ENCODE assay signal across 8 mouse cellular contexts in genomic region chr1:39192997-39193861, GRCm38 (mm10). TPM values are rescaled to one million over a fixed set of nuclear protein-coding genes. Genes with fewer than 3 reads are reported as not detected.
DNase-seq lines count a peak whose midpoint lies in the region; ATAC-seq lines count a peak whose summit lies in the region.

Gene Npas2 (plus strand): TSS chr1:39193731.

- no peak within 1 kb of the TSS for H3K27ac ChIP-seq in kidney, embryonic 16.5 days (ENCODE audit: low read length)
- no peak within 1 kb of the TSS for H3K27ac ChIP-seq in brown adipose tissue, adult 24 weeks (replicated peaks; ENCODE audit: low read depth, low read length)
- H3K27ac ChIP-seq in heart, embryonic 11.5 days (ENCODE audit: low read depth, low read length), result no peak within 1 kb of the TSS
- peak within 1 kb of the TSS; percentile 61 for H3K27ac ChIP-seq in midbrain, embryonic 10.5 days (replicated peaks)

- H3K4me1 ChIP-seq in kidney, embryonic 16.5 days (ENCODE audit: insufficient read depth, low read length), result peaks cover 26% of the 10 kb centered on the region; the same call in 1 of the 2 replicates
- peaks cover 3% of the 10 kb centered on the region; the same call in 1 of the 2 replicates for H3K4me1 ChIP-seq in brown adipose tissue, adult 24 weeks (ENCODE audit: control insufficient read depth, insufficient read depth, insufficient read length, low read length)
- peaks cover 7% of the 10 kb centered on the region; the same call in 1 of the 2 replicates for H3K4me1 ChIP-seq in heart, embryonic 11.5 days (ENCODE audit: control insufficient read depth, insufficient read depth, low read length)
- H3K4me1 ChIP-seq in midbrain, embryonic 10.5 days, result peaks cover 25% of the 10 kb centered on the region

- no peaks in the 10 kb centered on the region for H3K9me3 ChIP-seq in kidney, embryonic 16.5 days (ENCODE audit: low read length)
- no peaks in the 10 kb centered on the region for H3K9me3 ChIP-seq in heart, embryonic 11.5 days (replicated peaks; ENCODE audit: control insufficient read depth, low read length)
- H3K9me3 ChIP-seq in midbrain, embryonic 10.5 days (replicated peaks), result no peaks in the 10 kb centered on the region

- DNase-seq in kidney, adult 11 months, result no peak
- DNase-seq in layer of hippocampus, postnatal 10 days (ENCODE audit: low spot score in 2 of 2), result peak in 1 of 2 experiments; percentile 27
- peak; percentile 50 for DNase-seq in midbrain, embryonic 10.5 days (ENCODE audit: low spot score)
- DNase-seq in testis, postnatal 10 days (ENCODE audit: low spot score), result peak; percentile 54
- DNase-seq in spleen, adult 18-20 months, result no peak

- peak; percentile 64 for ATAC-seq in kidney, embryonic 16.5 days (ENCODE audit: low FRiP score, low TSS enrichment)
- no peak for ATAC-seq in heart, embryonic 11.5 days (replicated peaks; ENCODE audit: insufficient number of reproducible peaks, low FRiP score, low TSS enrichment)

- H3K9ac ChIP-seq in kidney, embryonic 16.5 days (replicated peaks; ENCODE audit: low read length), result peak within 1 kb of the TSS; percentile 69
- peak within 1 kb of the TSS; percentile 68 for H3K9ac ChIP-seq in heart, embryonic 11.5 days (ENCODE audit: low read depth, low read length)

- H3K4me2 ChIP-seq in kidney, embryonic 16.5 days (replicated peaks; ENCODE audit: low read depth, low read length), result peak within 1 kb of the TSS; percentile 100
- H3K4me2 ChIP-seq in heart, embryonic 11.5 days, result peak within 1 kb of the TSS; percentile 99

- WGBS in kidney, embryonic 16.5 days, result under 1% methylated on average over 52 of the region's 66 CpGs
- under 1% methylated on average over 40 of the region's 66 CpGs for WGBS in heart, embryonic 11.5 days (ENCODE audit: insufficient replicate concordance)
- under 1% methylated on average over 56 of the region's 66 CpGs for WGBS in midbrain, embryonic 10.5 days

- peak within 1 kb of the TSS; percentile 73 for H3K4me3 ChIP-seq in kidney, embryonic 16.5 days (ENCODE audit: low read length)
- peak within 1 kb of the TSS; percentile 71 for H3K4me3 ChIP-seq in brown adipose tissue, adult 24 weeks (ENCODE audit: insufficient read depth, low read depth, low read length)
- peak within 1 kb of the TSS; percentile 75 for H3K4me3 ChIP-seq in heart, embryonic 11.5 days (ENCODE audit: low read depth, low read length)
- H3K4me3 ChIP-seq in midbrain, embryonic 10.5 days, result peak within 1 kb of the TSS; percentile 82

- H3K36me3 ChIP-seq in kidney, embryonic 16.5 days (ENCODE audit: insufficient read depth, low read length), result no peaks in the 10 kb centered on the region
- H3K36me3 ChIP-seq in heart, embryonic 11.5 days (ENCODE audit: control insufficient read depth, insufficient read depth, low read length), result no peaks in the 10 kb centered on the region
- no peaks in the 10 kb centered on the region for H3K36me3 ChIP-seq in midbrain, embryonic 10.5 days

- H3K27me3 ChIP-seq in kidney, embryonic 16.5 days (ENCODE audit: insufficient read depth, low read length), result peaks cover 34% of the 10 kb centered on the region
- H3K27me3 ChIP-seq in heart, embryonic 11.5 days (ENCODE audit: control insufficient read depth, insufficient read depth, low read length), result peaks cover 46% of the 10 kb centered on the region
- peaks cover 75% of the 10 kb centered on the region for H3K27me3 ChIP-seq in midbrain, embryonic 10.5 days (ENCODE audit: low read depth, poor library complexity, severe bottlenecking)

RNA-seq across cellular contexts. Expression of gene Npas2, which starts in this region (rescaled TPM):
- 0.69 and 1.3 TPM in 2 replicates for polyA plus RNA-seq in kidney, embryonic 16.5 days (2015; fragmentation: Nextera tagmentation; extraction: Ambion mirVana)
- polyA plus RNA-seq in brown adipose tissue, adult 24 weeks (2012; ENCODE audit: insufficient read depth, insufficient read length, missing spikeins), result 0.88 and 0.95 TPM in 2 replicates
- 0.13 and 0.21 TPM in 2 replicates for polyA plus RNA-seq in heart, embryonic 11.5 days (2014; fragmentation: Nextera tagmentation; extraction: Ambion mirVana)
- 10 to 100 TPM; 19.8 to 21.3 TPM for total RNA-seq in layer of hippocampus, postnatal 10 days (2021)
- polyA plus RNA-seq in midbrain, embryonic 10.5 days (2016; fragmentation: Nextera tagmentation; extraction: Ambion mirVana), result 0.05 TPM in 2 replicates

Comparison
In these comparisons a context has a peak if more than half of its experiments do, and no peak if none do; other contexts are left out.
1. Peak in DNase-seq, H3K4me3 ChIP-seq and H3K27ac ChIP-seq in midbrain, embryonic 10.5 days; RNA of the gene not detected or under 1 TPM.